20 mouse cellular contexts compared by ENCODE assay signal in the genomic region with DNA sequence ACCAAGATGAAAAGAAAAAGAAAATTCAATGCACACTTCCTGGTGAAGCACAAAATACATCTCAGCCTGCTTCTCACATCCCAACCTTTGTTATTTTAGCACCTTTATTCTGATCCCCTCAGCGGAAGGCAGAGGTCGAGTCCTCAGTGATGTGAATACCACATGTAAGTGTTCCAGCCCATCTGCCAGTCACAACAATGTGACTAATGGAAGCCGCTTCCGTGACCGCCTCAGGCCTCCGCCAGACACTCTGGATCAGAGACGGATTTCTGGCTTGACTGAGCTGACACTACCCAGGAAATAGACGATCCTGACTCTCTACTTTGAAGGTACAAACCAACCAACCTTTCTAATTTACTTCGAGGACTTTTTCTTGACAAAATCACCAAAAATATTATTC. TPM values are rescaled to one million over a fixed set of nuclear protein-coding genes. Genes with fewer than 3 reads are reported as not detected.
DNase-seq lines count a peak whose midpoint lies in the region; ATAC-seq and TF ChIP-seq lines count a peak whose summit lies in the region.
"Had no signal": no experiment of that assay in that cellular context is flagged by ENCODE, and none has a peak within 500 bp of the region (broad histone marks: within the 10 kb centered on the region; RNA-seq: fewer than 3 reads in every experiment).

No protein-coding gene starts in this region.

- H3K9ac ChIP-seq in stomach, embryonic 14.5 days (replicated peaks; ENCODE audit: low read depth, low read length): no peak overlapping the region
- no peak overlapping the region for H3K9ac ChIP-seq in stomach, postnatal 0 days (ENCODE audit: low read length)
- H3K9ac ChIP-seq: embryonic facial prominence, embryonic 13.5 days; hindbrain, embryonic 13.5 days; liver, embryonic 14.5 days had no signal

- H3K27me3 ChIP-seq in stomach, embryonic 14.5 days (ENCODE audit: control insufficient read depth, insufficient read depth, low read length): no peaks in the 10 kb centered on the region
- H3K27me3 ChIP-seq in stomach, postnatal 0 days (ENCODE audit: control insufficient read depth, insufficient read depth, low read length): no peaks in the 10 kb centered on the region
- H3K27me3 ChIP-seq: embryonic facial prominence, embryonic 13.5 days; hindbrain, embryonic 13.5 days had no signal

- H3K36me3 ChIP-seq in stomach, embryonic 14.5 days (ENCODE audit: control insufficient read depth, insufficient read depth, low read length): no peaks in the 10 kb centered on the region
- H3K36me3 ChIP-seq in stomach, postnatal 0 days (ENCODE audit: control insufficient read depth, insufficient read depth, low read length): no peaks in the 10 kb centered on the region
- H3K36me3 ChIP-seq: embryonic facial prominence, embryonic 13.5 days; forebrain, embryonic 10.5 days; hindbrain, embryonic 13.5 days had no signal

- no peak for TF ChIP-seq EP300 in stomach, postnatal 0 days (optimal IDR thresholded peaks at IDR 0.05)

- TF ChIP-seq CTCF in gastrocnemius, adult 2 months (IDR thresholded peaks at IDR 0.05): no peak
- no peak for TF ChIP-seq CTCF in stomach, postnatal 0 days (IDR thresholded peaks at IDR 0.05; ENCODE audit: low read depth)

- no peaks in the 10 kb centered on the region for H3K9me3 ChIP-seq in stomach, embryonic 14.5 days (ENCODE audit: control insufficient read depth, low read depth, low read length)
- no peaks in the 10 kb centered on the region for H3K9me3 ChIP-seq in stomach, postnatal 0 days (ENCODE audit: control insufficient read depth, low read length)
- H3K9me3 ChIP-seq: embryonic facial prominence, embryonic 13.5 days; forebrain, embryonic 10.5 days; hindbrain, embryonic 13.5 days had no signal

- H3K4me3 ChIP-seq in gastrocnemius, adult 2 months: no peak overlapping the region
- no peak overlapping the region for H3K4me3 ChIP-seq in stomach, embryonic 14.5 days (ENCODE audit: low read depth, low read length)
- H3K4me3 ChIP-seq in stomach, postnatal 0 days (ENCODE audit: low read depth, low read length): no peak overlapping the region
- H3K4me3 ChIP-seq: embryonic facial prominence, embryonic 13.5 days; forebrain, embryonic 10.5 days; hindbrain, embryonic 13.5 days; left cerebral cortex, adult 2 months had no signal

- intact Hi-C loops in gastrocnemius, adult 2 months (cut with DNase I): no loop called here
- intact Hi-C loops in gastrocnemius, postnatal 14 days (cut with DNase I; ENCODE audit: low total_unique reads): no loop called here
- intact Hi-C loops in heart, postnatal 14 days (cut with DNase I): no loop called here

- peaks cover 12% of the 10 kb centered on the region; the same call in 1 of the 2 replicates for H3K4me1 ChIP-seq in stomach, embryonic 14.5 days (ENCODE audit: control insufficient read depth, insufficient read depth, low read length)
- H3K4me1 ChIP-seq in stomach, postnatal 0 days (replicated peaks; ENCODE audit: control insufficient read depth, insufficient read depth): no peaks in the 10 kb centered on the region
- H3K4me1 ChIP-seq: hindbrain, embryonic 13.5 days had no signal

- ATAC-seq in stomach, embryonic 14.5 days (ENCODE audit: insufficient number of reproducible peaks, insufficient read depth, low FRiP score, low read depth): no peak
- ATAC-seq in stomach, postnatal 0 days (ENCODE audit: low FRiP score, low TSS enrichment): no peak
- ATAC-seq: midbrain, embryonic 16.5 days had no signal

- no peak overlapping the region for H3K4me2 ChIP-seq in stomach, embryonic 14.5 days (replicated peaks; ENCODE audit: low read depth, low read length)
- no peak overlapping the region for H3K4me2 ChIP-seq in stomach, postnatal 0 days (replicated peaks; ENCODE audit: low read depth)
- H3K4me2 ChIP-seq: embryonic facial prominence, embryonic 13.5 days; hindbrain, embryonic 13.5 days had no signal

- DNase-seq in gastrocnemius, adult 2 months: peak; percentile 43
- DNase-seq in gastrocnemius, postnatal 14 days: no peak
- DNase-seq in stomach, postnatal 0 days (ENCODE audit: low spot score): no peak
- peak; percentile 37 to 43 for DNase-seq in heart, postnatal 14 days
- DNase-seq in thymus, postnatal 4 days: no peak
- DNase-seq in kidney, adult 11 months: no peak
- DNase-seq in adrenal gland, postnatal 25 days: no peak
- DNase-seq: cerebellum, postnatal 25 days; gastrocnemius, postnatal 36 days; kidney, adult 8-10 months; right cerebral cortex, postnatal 14 days; thymus, adult 2 months had no signal

- H3K27ac ChIP-seq in gastrocnemius, adult 2 months: peak overlapping the region; percentile 71
- peak overlapping the region; percentile 21; the same call in 1 of the 2 replicates for H3K27ac ChIP-seq in stomach, embryonic 14.5 days (ENCODE audit: low read length)
- H3K27ac ChIP-seq in stomach, postnatal 0 days (replicated peaks): no peak overlapping the region
- H3K27ac ChIP-seq: embryonic facial prominence, embryonic 13.5 days; forebrain, embryonic 10.5 days; hindbrain, embryonic 13.5 days; left cerebral cortex, adult 2 months; liver, embryonic 14.5 days had no signal

- WGBS in stomach, embryonic 14.5 days: 75% methylated on average over 9 of the region's 9 CpGs
- WGBS in stomach, postnatal 0 days: 70% methylated on average over 9 of the region's 9 CpGs

RNA-seq across cellular contexts. Expression of a gene that starts 20.0 kb away (rescaled TPM):
- total RNA-seq in gastrocnemius, adult 2 months (2021): under 1 TPM in 1 of 2 experiments, not detected in 1; 0.08 TPM
- under 1 TPM; 0.16 to 0.18 TPM for total RNA-seq in gastrocnemius, postnatal 14 days (2021)
- polyA plus RNA-seq in stomach, embryonic 14.5 days (2014; fragmentation: Nextera tagmentation; extraction: Ambion mirVana): 0.39 and 0.66 TPM in 2 replicates
- 0.31 and 0.33 TPM in 2 replicates for polyA plus RNA-seq in stomach, postnatal 0 days (2015; fragmentation: Nextera tagmentation; extraction: Ambion mirVana)
- under 1 TPM; 0.22 TPM for total RNA-seq in heart, postnatal 14 days (2021)
- total RNA-seq in adrenal gland, postnatal 25 days (2021): not detected in 2 replicates
- total RNA-seq: megakaryocyte progenitor cell, adult 5-6 weeks had no signal
- polyA plus RNA-seq: liver, embryonic 14.5 days had no signal

RNA-seq across cellular contexts. Expression of a gene that starts 22.9 kb away (rescaled TPM):
- total RNA-seq in gastrocnemius, adult 2 months (2021): 10 to 100 TPM; 33.1 to 55.3 TPM
- 100 to 1,000 TPM; 159 to 223 TPM for total RNA-seq in gastrocnemius, postnatal 14 days (2021)
- polyA plus RNA-seq in stomach, embryonic 14.5 days (2014; fragmentation: Nextera tagmentation; extraction: Ambion mirVana): 56.3 and 58.2 TPM in 2 replicates
- 15.3 and 17.2 TPM in 2 replicates for polyA plus RNA-seq in stomach, postnatal 0 days (2015; fragmentation: Nextera tagmentation; extraction: Ambion mirVana)
- total RNA-seq in heart, postnatal 14 days (2021): 100 to 1,000 TPM; 163 TPM
- total RNA-seq in adrenal gland, postnatal 25 days (2021): 26.3 and 28.8 TPM in 2 replicates

Comparison
In these comparisons a context has a peak if more than half of its experiments do, and no peak if none do; other contexts are left out.
1. DNase-seq: peak in gastrocnemius, adult 2 months (single experiment) and heart, postnatal 14 days (2 of 2); none in gastrocnemius, postnatal 14 days (single experiment), stomach, postnatal 0 days (single experiment), thymus, postnatal 4 days (single experiment), kidney, adult 11 months (single experiment) and adrenal gland, postnatal 25 days (single experiment).